Mouse (Mus musculus): ENCODE data around the gene Fbn1.

Fbn1 gene

DNA sequence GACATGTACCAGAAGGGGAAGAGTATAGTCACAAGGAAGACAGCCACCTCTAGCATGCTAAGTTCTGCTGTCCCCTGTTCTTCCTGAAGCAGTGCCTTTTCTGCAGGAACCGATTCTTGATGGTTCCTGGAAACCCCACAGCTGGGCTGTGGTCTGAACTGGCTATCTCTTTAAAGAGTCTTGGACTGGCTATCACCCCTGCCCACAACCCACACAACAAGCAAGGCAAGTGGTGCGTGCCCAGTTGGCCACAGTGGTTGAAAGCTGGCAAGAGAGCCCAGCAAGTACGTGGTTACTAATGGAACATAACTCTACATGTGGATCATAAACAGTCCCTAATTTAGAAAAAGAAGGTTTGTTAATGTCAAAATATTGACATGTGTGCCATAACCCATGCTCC is 170.6 kb downstream of the Fbn1 start:
- DNase-seq (ENCODE audit: low read depth, low spot score): no peak

DNA sequence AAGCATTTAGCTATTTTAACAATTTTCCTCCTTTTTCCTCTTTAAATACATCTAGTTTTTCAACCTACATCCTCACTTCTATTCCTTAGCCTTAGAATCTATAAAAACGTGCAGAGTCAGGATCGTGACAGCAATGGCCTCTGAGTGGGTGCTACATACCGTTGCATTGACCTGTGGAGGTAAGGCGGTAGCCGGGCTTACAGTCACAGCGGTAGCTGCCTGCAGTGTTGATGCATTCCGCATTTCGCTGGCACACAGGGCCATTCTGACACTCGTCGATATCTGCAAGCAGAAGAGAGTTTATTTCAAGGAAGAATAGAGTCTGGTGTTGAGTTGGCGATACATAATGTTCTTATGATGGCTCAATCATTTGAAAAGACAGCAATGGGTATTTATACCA is 172.6 kb downstream of the Fbn1 start:
- DNase-seq (ENCODE audit: low read depth, low spot score): no peak

- no peak for DNase-seq (ENCODE audit: low read depth, low spot score)
Observed at GRCm38 (mm10) chr2:125334163-125334562, 173.6 kb downstream of the Fbn1 start.

GRCm38 (mm10) chr2:125331581-125331980 is 176.2 kb downstream of the Fbn1 start:
- no peak for DNase-seq (ENCODE audit: low read depth, low spot score)

DNA sequence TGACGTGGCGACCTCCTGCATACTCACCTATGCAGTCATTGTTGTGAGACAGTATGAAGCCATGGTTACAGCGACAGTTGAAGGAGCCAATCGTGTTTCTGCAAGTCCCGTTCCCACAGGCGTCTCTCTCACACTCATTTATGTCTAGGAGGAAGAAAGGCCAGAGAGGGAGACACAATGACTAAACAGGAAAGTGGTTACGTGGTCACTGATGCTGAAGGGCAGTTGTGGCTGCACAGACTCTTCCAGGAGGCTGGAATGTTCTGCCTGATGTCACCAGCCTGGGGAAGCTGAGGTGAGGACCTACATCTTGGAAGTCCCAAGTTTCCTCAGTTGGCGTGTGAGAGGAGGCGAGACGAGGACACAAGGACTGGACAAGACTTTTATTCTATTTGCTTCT is 177.3 kb downstream of the Fbn1 start:
- no peak for DNase-seq (ENCODE audit: low read depth, low spot score)

GRCm38 (mm10) chr2:125325125-125325855 is 182.5 kb downstream of the Fbn1 start:
- no peak for DNase-seq (ENCODE audit: low read depth, low spot score)

DNA sequence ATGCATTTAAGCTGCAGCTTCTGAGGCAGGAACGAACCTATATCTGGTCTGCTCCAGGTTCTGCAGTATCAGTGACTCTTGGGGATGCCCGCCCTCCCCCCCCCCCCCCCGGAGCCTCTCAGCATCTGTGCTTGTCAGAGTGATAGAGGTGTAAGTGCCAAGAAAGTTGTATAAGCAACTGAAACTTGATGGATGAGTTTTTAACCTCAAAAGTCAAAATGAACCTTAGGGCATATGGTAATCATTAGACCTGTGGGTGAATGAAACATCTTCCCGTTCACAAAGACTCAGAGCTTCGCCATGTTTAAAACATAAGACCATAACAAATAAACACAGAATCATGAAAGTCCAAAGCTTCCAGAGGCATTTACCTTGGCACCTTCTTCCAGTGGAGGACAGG is 183.3 kb downstream of the Fbn1 start:
- no peak for DNase-seq (ENCODE audit: low read depth, low spot score)

DNA sequence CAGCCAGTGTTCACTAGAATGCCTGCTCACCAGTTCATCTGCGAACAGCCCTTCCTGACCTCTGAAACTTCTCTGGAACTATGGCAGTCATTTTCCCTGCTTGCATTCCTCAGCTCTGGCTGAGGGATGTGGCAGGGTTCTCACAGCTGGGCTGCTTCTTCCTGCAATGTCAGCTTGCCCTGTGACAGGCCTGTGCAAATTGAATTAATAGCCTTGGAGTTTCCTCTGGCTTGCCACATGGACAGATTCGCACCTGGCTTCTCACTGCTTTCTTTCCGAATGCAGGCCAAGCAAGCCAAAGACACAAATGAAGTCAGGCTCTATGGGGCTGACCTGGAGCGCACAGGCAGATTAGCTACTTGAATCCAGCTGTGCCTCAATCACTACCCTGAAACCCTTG is 184.4 kb downstream of the Fbn1 start:
- DNase-seq (ENCODE audit: low read depth, low spot score): no peak

DNA sequence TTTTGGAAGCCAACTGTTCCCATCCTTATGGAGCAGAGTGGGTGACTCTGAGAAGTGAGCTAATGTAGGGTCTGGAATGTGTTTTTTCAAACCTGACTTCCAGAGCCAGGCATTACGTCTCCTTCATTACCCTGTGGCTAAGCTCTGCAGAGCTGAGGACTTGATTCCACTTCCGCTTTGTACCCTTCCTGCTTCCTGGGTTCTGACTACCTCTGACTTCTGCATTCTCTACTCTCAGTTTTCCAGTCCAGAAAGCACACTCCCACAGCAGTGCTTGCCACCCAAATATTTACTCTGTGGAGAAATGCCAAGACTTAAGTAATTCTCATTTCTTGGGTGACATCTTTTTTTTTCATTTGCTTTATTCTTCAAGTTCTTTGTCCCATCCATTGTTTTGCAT is 185.2 kb downstream of the Fbn1 start:
- no peak for DNase-seq (ENCODE audit: low read depth, low spot score)

DNA sequence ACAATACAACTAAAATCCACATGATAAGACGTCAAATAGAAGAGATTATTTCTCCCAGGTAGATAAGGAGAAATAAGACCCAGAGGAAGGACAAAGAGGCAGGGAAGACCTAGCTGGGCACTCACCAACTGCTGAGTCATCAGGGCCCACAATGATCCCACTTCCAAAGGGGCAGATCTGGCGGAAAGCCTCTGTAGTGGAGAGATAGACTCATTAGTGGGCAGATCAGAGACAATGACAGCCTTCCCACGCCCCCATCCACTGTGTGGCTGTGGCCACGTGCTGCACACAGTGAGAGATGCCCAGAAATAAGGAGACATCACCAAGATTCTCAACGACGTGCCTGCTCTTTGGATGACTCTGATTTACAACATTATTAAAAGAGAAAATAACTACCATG is 186.7 kb downstream of the Fbn1 start:
- no peak for DNase-seq (ENCODE audit: low read depth, low spot score)

DNA sequence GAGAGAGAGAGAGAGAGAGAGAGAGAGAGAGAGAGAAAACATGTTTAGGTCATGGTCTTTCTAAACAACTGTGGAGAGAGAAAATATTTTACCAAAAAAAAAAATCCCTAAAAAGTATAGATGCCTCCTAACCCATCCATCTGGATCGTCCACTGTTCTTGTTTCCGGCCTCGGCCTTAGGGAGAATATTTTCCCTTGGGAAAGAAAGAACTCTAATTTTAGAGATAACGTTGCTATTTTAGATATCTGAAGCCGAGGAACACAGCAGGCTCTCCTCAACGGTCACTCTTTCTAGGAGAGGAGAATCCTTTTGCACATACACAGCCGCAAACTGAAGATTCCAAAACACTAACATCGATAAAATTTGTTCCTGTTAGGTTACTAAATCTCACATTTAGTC is 188.1 kb downstream of the Fbn1 start:
- DNase-seq (ENCODE audit: low read depth, low spot score): no peak

DNA sequence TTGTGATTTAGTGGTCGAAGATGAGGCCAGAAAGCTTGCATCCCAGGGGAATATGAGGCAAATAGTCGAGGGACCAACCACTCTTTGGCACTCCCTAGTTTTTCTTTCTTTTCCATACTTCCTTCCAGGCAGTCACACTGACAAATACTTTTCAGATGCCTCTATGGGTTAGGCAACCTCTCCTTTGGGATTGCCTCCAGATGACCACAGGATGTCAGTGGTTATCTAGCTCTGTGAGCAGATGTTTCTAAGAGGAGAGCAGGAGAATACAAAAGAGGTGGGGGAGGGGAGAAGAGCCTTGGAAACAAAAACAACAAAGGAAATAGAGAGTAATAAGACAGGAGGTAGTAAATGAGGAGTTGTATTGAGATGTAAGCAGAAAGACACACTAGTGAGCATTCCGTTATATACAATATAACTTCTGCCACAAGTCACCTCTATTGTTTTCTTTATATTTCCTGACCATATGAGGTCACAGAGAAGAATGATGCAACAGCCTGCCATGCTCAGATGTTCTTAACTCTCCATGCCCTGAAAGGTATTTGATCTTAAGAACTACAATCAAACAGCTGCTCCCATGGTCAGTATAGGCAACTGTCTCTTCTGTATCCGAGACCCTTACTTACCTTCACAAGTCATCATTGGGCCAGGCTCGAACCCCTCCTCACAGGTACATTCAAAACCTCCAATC is 189.3 kb downstream of the Fbn1 start:
- DNase-seq (ENCODE audit: low read depth, low spot score): no peak

GRCm38 (mm10) chr2:125315203-125315602 is 192.6 kb downstream of the Fbn1 start:
- no peak for DNase-seq (ENCODE audit: low read depth, low spot score)

DNA sequence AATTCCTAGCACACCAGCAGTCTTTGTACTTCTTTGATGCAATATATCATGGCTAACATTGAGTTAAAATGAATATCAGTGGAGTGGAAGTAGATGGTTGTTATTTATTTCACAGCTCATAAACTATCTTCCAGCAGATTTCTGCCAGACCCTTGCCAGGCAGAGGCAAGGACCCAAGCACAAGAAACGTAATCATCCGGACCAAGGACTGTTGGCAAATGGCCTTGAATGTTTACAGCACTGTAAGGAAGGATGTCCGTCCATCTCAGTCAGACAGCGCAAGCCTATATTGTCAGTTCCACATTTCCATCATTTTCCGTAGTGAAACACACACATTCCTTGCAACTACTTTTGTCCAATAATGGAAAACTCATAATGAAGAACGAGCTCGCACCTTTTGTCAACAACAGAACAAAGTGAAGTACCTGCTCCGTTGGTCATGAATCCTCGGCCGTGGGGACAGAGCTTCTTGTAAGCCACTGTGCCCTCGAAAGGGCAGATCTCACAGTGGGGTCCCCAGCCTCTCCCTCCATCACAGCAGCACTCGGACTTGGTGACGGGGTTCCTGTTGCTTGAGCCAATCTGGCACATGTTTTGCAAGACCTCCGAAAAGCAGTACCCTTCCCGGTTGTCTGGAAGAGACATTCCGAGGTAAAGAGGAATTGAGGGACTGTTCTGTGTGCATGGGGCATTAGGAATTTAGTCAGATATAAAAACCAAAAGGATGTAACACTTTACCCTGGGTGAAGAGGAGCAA is 193.4 kb downstream of the Fbn1 start:
- no peak for DNase-seq (ENCODE audit: low read depth, low spot score)

- DNase-seq (ENCODE audit: low read depth, low spot score): no peak
Observed at GRCm38 (mm10) chr2:125309710-125310109, 198.1 kb downstream of the Fbn1 start.

- DNase-seq (ENCODE audit: low read depth, low spot score): peak; percentile 15
Observed at GRCm38 (mm10) chr2:125305671-125306070, 202.1 kb downstream of the Fbn1 start.

DNA sequence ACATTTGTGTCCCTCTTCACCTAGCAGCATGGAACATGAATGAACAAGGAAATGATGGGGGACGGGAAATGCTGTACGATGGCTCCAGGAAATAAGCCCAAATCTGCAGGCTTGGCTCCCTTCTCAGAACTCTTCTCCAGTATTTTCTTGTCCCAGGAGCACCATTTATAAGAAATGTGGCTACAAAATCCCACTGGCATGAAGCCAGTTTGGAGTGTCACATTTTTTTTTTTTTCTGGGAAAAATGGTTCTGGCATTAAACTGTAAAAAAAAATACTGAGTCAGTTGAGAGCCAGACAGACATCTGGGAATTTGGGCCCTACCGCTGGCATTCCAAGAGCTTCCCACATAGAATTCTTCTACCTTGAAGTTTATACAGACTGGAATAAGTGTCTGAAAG is 203.0 kb downstream of the Fbn1 start:
- no peak for DNase-seq (ENCODE audit: low read depth, low spot score)

DNA sequence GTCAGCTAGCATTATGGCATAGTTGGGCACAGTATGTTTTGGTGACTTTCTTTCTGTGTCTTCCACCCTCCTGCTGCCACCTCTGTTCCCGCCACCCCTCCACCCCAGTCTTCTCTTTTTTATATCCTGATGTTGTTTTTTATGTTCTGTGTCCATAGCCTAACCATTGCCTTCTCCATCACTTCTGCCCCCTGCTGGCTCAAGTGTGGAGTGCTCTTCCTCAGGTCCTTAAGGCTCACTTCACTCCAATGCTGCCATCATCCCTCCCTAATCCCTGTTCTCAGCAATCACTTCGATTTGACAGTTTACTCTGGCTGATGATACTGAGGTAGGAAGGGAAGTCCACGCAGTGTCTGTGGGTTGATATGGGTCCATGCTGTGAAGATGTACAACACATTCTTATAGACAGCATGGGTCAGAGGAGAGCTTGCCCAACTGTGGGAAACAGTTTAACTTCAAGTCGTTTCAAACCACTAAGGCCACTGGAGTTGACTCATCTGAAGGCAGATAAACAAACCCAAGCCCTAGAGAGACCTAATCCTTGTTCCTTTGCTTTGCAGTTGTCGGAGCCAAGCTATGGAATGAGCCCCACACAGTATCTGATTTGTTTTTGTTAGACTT is 203.9 kb downstream of the Fbn1 start:
- DNase-seq (ENCODE audit: low read depth, low spot score): no peak

GRCm38 (mm10) chr2:125302625-125302924 is 205.2 kb downstream of the Fbn1 start:
- DNase-seq (ENCODE audit: low read depth, low spot score): no peak

GRCm38 (mm10) chr2:125301877-125302624 is 205.7 kb downstream of the Fbn1 start:
- no peak for DNase-seq (ENCODE audit: low read depth, low spot score)

DNA sequence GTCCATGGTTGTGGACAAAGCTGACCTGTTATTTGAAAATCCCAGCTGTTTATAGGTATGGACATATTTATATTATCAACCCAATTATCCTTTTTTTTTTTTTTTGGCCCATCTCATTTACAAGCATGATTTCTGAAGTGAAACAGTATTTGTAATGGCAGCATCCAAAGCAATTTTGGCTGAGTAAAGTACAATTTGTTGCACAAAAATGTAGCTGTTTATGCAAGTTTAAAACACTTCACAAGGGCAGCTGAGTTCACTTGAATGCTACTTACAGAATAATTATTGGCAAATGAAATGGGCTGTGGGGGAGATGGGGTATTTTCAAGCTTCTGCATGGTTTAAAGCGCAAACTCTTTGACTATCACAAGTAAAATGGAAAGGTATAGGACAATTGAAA is 209.0 kb downstream of the Fbn1 start:
- DNase-seq (ENCODE audit: low read depth, low spot score): no peak

GRCm38 (mm10) chr2:125295526-125295925 is 212.3 kb downstream of the Fbn1 start:
- DNase-seq (ENCODE audit: low read depth, low spot score): no peak
